Mouse (Mus musculus) layer of hippocampus, adult 8-10 months (tissue): Measurements from ENCODE around the gene Mfsd6l. TPM values are rescaled to one million over a fixed set of nuclear protein-coding genes. Genes with fewer than 3 reads are reported as not detected.

Experiments
- DNase-seq, 2 experiments: peaks; one replicate each; pipeline ENCODE4 v3.0.0; 2022; ENCODE audit warnings: low spot score in 2 of 2
- total RNA-seq, 4 experiments: library from RNA; stranded (reverse); gene quantifications; 2 replicates each; pipeline ENCODE4 v1.2.4; 2022

Gene Mfsd6l
- total RNA-seq = not detected

GRCm38 (mm10) chr11:68555918-68556584 lies at the start of gene Mfsd6l:
Gene Mfsd6l (plus strand): TSS chr11:68556186.
- DNase-seq = no peak

DNA sequence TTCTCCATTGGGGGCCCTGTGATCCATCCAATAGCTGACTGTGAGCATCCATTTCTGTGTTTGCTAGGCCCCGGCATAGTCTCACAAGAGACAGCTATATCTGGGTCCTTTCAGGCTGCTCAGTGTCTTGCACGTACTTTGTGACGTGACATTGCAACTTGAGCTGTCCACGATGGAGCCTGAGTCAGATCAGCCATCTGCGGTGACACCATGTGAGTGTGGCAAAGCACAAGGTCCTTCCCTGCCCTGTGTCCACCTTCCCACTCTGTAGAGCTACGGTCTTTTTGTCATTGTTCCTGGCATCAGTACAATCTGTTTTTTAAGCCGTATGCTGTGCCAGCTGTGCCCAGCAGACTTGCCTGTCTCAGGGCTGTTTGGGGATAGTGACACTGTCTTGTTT lies 48.7 kb upstream of the Mfsd6l start:
- no peak for DNase-seq

GRCm38 (mm10) chr11:68508619-68509018 lies 47.4 kb upstream of the Mfsd6l start:
- no peak for DNase-seq

DNA sequence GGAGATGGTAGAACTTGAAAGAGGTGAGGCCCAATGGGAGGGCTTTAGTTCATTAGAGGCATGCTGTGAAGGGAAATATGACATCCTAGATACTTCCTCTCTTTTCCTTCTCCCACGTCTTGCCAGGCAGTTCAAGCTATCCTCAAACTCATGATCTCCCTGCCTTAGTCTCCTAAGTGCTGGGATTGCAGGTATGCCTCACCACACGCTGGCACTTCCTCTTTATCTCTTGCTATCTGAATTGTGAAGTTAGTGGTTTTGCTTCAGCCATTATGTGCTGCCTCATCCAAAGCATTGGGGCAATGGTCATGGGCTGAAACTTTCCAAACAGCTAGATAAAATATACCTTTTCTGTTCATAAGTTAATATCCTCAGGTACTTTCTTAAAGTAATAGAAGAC lies 46.8 kb upstream of the Mfsd6l start:
- no peak for DNase-seq

GRCm38 (mm10) chr11:68513969-68514368 lies 42.0 kb upstream of the Mfsd6l start:
- no peak for DNase-seq

GRCm38 (mm10) chr11:68519362-68519761 lies 36.6 kb upstream of the Mfsd6l start:
- DNase-seq = no peak

GRCm38 (mm10) chr11:68519815-68520214 lies 36.2 kb upstream of the Mfsd6l start:
- no peak for DNase-seq

- DNase-seq = no peak
Observed at GRCm38 (mm10) chr11:68520439-68520838, 35.5 kb upstream of the Mfsd6l start.

- no peak for DNase-seq
Observed at GRCm38 (mm10) chr11:68521352-68521751, 34.6 kb upstream of the Mfsd6l start.

- DNase-seq = no peak
Observed at GRCm38 (mm10) chr11:68526441-68526840, 29.5 kb upstream of the Mfsd6l start.

- peak in 1 of 2 experiments; percentile 59 for DNase-seq
Observed at GRCm38 (mm10) chr11:68531066-68531806, 24.8 kb upstream of the Mfsd6l start.

DNA sequence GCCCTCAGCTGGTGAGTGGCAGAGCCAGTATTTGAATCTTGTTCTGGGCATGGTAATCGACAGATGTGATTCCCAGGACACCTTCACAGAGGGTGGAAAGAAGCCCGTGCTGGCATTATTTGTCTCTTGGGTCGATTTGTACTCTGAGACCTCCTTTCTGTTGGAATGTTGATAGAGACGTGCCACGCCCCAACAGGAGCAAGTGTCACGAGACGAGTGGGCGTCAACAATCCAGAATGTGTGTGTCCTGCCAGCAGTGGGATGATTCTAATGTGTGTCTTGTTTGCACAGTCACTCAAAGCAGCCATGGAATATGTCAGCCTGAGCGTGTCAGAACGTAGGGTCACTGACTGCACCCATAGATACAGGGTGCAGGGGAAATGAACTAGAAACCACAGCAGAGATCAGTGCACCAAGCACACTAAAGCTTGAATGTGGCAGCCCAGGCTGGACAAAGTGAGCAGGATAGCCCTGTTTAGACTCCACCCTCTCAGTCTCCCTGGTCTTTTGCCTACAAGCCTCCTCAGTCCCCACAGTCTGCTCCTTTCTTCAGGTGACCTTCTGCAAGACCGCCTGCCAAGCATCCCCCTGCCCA lies 23.9 kb upstream of the Mfsd6l start:
- no peak for DNase-seq

- DNase-seq = no peak
Observed at GRCm38 (mm10) chr11:68532773-68533172, 23.2 kb upstream of the Mfsd6l start.

DNA sequence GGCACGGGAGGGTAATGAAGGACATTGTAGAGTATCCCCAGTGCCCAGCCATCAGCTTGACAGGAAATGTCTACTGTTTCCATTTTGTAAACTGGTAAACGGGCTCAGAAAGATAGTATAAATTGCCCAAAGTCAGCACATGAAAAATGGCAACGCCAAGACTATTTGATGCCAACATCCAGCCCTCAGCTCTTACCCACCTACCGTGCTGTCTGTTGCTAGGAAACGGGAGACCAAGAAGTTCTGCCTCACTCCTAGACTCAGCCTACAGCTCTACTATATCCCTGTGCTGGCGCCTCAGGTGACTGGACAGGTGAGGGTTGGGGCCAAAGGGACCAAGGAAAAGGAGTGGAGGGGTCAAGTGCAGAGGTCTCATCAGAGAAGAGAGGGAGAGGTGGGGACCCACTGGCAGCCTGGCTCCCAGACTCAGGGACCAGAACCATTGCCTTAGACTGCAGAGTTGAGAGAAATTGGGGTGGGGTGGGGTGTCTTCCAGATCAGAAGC lies 22.0 kb upstream of the Mfsd6l start:
- DNase-seq = no peak

DNA sequence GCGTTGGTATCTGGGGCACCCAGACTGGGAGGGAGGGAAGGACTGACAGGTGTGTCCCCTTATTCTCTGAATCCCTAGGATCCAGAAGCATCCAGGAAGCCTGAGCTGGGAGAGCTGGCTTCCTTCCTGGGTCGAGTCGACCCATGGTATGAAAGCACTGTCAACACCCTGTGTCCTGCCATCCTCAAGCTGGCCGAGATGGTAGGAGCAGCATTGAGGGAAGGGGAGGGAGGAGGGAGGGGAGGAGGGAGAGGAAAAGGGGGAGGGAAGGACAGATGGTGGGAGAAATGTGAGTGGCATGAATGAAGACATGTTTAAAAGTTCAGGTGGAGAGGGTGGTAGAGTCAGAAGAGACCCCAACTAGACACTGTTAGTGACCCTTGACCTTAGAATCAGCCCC lies 20.0 kb upstream of the Mfsd6l start:
- no peak for DNase-seq

DNA sequence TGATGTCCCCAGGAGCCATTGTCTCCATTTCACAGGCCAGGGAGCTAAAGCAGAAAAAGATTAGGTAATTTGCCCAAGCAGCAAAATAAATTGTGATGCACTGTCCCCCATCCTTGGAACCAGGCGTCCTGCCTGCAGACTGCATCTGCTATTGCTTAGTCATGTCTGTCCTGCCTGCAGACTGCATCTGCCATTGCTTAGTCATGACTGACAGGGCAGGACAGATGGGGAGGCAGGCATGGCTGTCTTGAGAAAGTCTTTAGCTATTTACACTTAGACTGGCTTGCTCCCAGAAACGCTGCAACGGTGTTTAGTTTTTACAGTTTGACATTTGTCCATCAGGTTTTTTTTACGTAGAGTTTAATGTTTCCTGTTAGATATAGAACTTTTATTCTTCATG lies 19.5 kb upstream of the Mfsd6l start:
- peak; percentile 62 to 64 for DNase-seq

GRCm38 (mm10) chr11:68539621-68540020 lies 16.4 kb upstream of the Mfsd6l start:
- DNase-seq = no peak

- no peak for DNase-seq
Observed at GRCm38 (mm10) chr11:68544554-68544953, 11.4 kb upstream of the Mfsd6l start.

- no peak for DNase-seq
Observed at GRCm38 (mm10) chr11:68545172-68545571, 10.8 kb upstream of the Mfsd6l start.

DNA sequence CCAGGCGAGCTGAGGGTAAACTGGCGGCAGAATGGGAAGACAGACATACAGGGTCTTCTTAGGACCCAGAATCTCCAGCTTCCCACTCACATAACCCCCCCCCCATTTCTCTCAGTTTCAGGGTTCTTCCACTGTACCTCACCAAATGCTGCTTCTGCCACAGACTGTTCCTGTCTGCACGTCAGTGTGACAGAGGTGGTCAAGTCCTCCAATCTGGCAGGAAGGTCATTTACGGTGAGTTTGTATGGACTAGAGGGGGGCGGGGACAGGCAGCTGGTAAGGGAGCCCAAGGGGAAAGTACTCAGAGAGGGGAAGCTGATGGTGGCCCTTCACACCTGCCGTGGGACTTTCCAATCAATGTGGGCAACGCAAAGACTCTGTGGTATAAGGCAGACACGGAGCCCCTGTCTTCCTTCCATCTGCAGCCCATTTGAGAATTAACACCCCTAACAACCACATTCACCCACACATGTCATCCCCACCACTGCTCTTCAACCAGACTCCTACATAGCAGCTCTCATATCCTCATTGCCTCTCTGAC lies 10.2 kb upstream of the Mfsd6l start:
- DNase-seq = no peak

DNA sequence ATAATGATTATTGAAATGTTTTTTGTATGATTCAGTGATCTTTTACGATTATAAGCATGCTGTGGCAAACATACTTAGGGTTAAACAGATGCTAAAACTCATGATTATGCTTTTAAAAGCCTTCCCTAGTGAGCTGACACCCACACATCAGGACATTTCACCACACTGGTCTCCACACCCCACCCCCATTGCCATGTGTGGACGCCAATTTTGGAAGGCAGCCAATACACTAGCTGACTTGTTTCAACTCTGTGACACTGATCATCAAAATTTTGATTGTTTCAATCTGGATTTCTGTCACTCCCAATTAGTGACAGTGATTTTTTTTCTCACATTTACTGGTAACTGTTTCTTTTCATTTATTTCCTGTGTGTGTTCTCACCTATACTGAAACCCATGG lies 8.5 kb upstream of the Mfsd6l start:
- no peak for DNase-seq

DNA sequence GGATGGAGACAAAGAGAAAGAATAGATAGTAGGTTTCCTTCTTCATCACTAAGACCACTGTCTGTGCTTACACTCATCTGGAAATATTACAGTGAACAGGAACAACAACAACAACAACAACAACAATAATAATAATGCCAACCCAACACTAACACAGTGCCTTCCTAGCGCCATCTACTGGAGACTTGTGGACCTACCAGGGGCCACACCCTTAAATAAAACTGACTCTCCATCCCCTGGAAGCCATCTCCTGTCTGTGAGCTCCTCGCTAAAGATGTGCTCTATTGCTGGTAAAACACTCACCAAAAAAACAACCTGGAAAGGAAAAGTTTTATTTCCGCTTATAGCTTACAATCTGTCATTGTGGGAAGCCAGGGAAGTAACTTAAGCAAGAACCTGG lies 6.4 kb upstream of the Mfsd6l start:
- DNase-seq = no peak
